Mouse (Mus musculus) brain, adult 2 months (tissue): ENCODE data around the gene Adgrf5.
A peak's percentile ranks its signal among the peaks of the same experiment; 100 is the strongest.

Experiments
- DNase-seq: peaks from one replicate; pipeline ENCODE4 v3.0.0; 2011; ENCODE audit warnings: low read depth, low spot score

Adgrf5 gene

DNA sequence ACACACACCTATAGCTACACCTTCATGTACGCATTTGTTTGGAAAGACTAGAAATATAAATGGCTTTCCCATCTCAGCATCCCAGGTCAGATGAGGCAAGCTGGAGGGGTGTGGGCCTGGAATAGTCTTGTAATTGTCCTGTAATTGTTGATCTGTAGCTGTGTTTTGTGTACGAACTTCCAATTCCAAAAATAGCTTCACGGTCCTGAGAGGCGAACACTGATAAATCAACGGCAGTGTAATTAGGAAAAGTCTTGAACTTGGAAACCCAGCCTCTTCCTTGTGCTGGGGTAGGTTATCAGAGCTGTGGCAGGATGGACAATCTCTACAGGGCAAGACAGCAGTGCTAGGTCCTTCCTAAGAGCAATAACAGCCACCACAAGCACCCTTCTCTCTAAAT, 18.5 kb downstream of the Adgrf5 start:
- no peak for DNase-seq

DNA sequence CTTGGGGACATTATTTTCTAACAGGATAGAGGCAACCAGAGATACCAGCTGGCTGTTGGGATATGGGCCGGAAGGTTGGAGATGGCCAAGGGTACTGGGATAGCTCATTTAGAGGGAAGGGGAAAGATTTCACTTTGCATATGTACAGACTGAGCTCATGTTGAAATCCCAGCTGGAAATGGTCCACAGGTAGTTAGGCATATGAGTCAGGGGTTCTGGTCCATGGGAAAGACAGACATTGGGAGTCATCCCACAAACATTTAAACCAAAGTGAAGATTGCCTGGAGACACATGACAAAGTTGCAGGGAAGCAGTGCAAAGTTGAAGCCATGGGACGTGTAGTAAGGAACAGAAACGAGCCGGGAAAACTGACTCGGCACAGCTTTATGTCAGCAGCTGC, 26.1 kb downstream of the Adgrf5 start:
- no peak for DNase-seq

DNA sequence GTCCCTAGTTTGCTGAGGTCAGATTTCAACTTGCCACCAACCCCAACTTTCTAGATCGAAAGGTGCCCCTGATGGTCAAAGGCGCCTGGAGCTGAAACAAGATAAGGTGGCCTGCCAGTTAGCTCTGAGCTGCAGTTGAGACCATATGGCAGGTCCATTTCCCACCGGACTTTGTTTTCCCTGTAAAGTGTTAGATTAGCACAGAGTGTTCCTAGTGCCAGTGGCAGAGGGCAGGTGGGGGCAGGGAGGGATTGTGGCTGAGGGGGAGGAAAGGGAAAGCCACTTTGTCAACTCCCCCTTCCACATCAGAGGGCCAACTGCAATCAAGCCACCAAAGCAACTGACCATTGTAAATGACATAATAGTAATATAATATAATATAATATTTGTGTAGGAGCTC, 26.9 kb downstream of the Adgrf5 start:
- no peak for DNase-seq

DNA sequence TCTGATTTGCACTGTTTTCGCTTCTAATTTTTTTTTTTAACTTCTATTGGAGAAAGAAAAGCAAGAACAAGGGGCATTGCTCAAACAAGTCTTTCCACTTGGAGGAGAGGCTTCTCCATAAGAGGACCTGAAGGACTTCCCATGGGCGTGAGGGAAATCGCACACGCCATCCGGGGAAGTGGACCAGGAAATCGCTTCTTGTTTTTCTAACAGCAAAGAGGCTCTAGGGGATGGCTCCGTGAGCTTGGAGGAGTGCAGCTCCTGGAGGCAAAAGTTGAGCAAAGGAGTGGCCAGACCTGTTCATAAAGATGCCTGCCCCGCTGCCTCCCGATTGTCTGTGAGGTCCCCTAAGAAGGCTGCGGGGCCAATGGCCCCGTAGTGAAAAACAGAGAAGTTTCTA, 29.0 kb downstream of the Adgrf5 start:
- no peak for DNase-seq

DNA sequence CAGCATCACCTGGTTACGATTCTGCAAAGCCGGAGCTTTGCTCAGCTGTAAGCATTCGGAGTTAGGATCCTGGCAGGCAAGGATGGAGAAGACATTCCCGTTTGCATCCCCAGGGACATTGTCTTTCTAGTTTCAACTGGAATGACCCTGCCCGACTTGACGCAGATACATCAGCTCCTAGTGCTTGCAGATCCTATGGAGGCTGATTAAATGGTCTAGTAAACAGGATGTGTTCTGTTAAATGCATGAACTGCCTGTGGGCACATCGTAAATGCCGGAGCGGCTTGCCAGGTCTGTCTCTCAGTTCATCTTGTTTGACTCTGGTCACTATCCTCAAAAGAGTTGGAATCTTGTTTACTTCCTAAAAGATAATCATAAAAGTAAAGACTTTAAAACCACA, 31.9 kb downstream of the Adgrf5 start:
- DNase-seq: no peak

DNA sequence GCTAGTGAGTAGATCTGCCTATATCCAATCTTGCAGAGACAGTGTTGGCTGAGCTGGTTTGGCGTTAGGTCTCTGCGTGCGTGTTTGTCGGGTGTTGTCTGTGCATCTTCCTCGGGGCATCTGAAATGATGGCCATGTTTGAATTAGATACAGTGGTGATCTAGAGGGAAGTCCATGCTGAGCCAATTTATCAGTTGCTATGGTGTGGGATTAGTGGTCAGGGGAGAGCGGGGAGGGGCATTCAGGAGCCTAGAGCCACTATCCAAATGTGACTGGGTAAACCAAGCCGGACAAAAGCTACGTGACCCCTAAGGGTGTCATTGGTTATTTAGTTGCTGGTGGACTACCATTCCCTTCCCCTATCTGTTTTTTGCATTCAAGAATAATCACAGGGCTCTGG, 33.4 kb downstream of the Adgrf5 start:
- DNase-seq: no peak

DNA sequence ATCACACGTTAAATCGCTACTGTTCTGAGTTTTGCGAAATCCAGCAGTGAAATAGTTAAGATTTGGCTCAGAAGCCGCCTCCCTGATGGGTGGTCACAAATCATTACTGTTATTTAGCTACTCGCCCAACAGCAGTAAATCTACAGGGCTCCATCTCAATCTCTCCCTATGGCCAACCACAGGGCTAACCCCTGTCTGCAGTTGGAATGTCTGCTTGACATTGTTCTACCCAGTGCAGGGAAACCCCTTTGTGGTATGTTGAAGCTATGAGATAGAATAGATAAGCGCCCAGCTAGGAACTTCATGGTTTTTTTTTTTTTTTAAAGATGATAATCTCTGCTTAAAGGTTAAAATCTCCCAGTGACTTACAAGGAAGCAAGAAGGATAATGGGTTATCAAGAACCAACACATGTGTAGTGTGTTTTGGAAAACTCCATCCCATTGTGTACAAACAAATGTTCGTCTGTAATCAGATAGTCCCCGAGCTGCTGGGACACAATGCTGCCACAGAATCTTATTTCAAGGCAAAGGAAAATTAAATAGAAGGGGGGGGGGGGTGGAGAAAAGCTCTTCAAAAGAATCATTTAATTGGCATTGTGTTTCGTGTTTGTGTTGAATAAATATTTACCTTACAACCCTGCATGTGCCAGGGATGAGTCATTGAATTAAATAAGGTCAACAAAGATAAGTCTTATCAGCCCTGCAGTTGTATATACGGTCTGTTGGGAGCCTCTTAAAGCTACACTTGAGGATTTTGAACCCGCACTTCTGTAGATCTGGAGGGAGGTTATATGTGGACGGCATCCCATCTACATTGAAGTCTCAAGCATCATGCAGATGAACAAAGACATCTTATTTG, 35.4 kb downstream of the Adgrf5 start:
- DNase-seq: no peak

DNA sequence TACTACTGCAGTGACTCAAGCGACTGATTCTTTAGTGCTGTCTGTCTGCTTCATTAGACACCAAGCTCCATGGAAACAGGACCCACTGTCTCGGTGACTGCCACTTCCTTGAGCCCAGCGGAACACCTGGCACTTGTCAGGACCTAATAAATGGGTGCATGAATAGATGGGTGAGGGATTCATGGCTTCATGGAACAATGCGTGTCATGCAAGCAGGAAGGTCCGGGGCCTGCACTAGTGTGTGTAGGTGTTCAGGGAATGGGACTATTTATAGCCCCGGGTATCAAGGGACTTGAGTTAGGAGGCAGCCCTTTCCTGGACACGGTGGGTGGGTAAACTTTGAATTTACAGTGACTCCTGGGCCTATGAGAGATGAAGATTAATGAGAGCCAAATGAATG, 38.4 kb downstream of the Adgrf5 start:
- DNase-seq: peak; percentile 9

DNA sequence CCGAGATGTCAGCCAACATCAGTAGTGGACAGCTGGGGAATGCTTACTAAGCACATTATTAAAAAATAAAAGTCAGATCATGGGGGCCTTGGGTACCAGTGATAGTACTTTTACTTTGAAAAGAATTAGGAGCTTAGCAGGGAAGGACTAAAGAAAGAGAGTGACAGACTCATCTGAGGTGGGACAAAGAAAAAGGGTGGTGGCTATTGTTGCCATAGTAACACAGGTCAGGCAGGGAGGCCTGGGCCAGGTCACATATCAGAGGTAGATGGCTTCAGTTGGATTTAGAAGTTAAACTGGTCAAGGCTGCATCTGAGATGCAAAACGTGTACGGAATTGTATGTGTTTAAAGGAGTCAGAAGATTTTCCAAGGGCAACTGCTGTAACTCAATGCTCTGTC, 38.9 kb downstream of the Adgrf5 start:
- no peak for DNase-seq

DNA sequence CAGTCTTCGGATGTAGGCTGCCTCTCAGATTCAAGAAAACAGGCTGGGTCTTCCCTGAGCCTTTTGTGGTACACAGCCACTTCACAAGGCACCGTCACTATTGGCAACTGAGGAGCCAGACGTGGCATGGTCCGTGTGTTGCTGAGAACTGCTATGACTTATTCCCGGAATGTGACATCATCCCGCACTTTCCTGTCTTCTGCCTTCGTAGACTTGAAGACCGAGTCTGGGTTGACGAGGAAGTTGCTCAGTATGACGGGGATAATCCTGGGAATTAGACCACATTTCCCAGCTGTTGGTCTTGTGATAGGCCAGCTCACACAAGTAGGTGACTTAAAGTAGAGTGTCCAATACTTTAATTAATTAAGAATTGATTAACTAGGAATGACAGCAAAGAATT, 40.2 kb downstream of the Adgrf5 start:
- no peak for DNase-seq

DNA sequence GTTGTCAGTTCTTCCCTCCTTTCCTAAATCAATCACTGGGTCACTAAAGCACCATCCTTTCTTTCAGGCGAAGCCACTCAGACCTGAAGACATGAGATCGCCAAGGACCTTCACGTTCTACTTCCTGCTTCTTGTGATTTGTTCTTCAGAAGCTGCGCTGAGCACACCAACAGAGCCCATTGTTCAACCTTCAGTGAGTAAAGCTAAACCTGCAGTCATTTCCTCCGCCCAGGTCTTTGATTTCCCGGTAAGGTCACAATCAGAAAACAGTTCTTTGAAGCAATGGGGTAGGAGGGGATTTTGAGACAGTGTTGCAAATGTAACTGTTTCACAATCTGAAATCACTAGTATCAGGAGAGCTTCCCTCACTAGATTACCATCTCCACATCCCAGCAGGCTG, 43.6 kb downstream of the Adgrf5 start:
- no peak for DNase-seq

DNA sequence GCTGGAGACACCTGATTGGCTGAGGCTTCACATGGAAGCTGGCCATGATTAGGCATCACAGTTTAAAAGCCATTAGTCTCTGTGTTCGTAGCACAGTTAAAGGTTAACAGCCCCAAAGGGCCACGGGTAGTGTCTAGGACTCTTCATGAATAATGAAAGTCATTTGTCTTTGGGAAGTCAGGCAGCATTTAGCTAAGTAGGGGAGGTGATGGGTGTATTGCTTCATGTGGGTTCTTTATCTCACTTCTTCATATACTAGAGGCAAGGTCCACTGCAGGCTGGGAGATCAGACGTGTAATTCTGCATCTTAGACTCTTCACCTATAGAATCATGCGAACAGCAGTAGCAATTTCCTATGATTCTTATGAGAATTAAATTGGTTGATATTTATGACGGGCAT, 44.2 kb downstream of the Adgrf5 start:
- DNase-seq: no peak

DNA sequence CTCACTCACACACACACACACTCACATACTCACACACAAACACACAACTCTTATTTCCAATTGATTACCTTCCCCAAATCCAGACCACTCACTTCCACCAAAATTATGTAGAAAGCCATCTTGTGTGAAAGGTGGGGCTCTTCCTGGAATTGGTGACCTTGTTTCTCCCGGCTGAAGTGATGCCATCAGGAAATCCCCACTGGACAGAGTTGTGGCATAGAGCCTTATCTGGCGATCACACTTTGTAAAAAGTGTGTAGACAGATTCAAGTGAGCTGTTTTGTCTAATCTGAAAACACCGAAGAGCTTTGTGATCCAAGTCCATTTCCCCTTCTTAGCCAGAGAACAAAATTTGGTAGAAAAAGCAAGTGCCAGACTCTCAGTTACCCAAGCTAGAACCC, 46.1 kb downstream of the Adgrf5 start:
- no peak for DNase-seq

DNA sequence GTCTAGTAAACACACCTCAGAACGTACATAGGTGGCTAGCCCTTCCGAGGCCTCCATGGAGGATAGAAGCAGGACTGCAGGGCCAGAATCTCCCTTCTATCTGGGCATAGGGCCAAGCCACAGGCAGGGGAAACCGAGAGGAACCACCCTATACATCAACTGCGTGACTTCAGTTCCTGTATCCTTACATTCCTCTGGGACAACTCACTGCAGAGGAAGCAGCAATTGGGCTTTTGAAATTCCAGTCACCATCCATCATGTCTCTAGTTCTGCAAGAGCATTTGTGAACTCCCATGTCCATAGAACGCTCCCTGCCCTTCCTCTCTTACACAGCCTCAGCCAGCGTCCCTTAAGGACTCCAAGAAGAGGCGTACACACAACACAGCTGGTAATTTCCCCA, 47.3 kb downstream of the Adgrf5 start:
- DNase-seq: peak; percentile 2

DNA sequence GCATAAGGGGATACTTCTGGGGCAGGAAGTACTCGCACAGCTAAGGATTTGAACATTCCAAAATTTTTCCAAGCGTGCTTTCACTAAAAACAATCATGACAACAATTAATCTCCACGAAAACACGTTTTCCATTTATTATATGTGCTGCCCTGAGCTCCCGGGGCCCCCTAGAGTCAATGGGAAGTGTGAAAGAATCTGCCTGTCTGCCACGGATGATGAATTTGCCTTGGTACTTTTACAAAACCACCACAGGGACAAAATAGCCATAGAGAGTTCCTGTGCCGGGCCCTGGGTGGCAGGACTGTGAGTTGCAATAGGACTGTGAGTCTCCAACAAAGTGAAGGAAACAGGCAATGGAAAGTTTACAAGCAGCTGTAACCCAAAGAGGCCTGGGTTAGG, 52.9 kb downstream of the Adgrf5 start:
- DNase-seq: no peak

DNA sequence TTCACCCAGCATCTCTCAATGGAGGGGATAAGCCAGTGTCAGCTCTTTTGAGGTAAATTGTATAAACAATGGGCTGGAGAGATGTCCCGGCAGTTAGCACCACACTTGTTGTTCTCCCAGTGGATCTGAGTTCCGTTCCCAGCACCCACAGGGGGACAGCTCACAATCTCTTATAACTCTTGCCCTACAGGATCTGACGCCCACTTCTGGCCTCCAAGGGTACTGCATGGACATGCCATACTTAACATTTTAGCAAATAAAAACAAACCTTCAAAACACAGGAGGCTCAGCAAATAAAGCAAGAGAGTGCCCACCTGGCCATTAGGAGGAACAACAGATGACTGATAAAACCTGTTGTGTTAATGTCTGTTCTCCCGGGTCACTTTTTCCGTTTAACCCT, 59.0 kb downstream of the Adgrf5 start:
- DNase-seq: no peak

DNA sequence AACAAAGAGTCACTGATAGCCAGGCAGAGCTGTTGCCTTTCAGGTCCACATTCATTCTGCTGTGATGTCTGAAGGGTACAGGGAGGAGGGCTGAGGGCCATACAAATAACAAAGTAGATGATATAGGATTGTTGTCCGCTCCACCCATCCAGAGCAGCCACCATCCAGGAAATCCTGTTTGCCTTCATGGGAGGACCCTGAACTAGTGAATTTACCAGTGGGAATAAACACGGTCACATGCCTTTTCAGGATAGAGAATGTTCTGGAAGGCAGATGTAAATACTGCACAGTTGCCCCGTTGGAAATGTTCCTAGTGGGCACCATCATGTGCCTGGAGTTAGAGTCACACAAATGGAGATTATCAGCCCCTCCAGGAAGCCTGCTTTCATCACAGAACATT, 60.1 kb downstream of the Adgrf5 start:
- DNase-seq: no peak

DNA sequence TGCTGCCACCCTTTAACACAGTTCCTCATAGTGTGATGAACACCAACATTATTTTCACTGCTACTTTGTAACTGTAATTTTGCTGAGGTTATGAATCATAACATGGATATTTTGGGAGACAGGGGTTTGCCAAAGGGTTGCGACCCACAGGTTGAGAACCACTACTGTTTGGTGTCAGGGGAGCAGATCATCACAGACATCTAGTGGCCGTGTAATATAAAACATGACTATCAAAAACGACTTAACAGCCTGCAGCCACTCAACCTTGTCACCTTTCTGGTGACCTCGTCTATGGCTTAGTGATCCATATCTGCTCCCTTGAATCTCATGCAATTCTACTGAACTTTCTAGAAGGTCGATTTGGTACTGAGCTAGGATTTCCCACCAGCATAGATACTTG, 63.7 kb downstream of the Adgrf5 start:
- DNase-seq: no peak

DNA sequence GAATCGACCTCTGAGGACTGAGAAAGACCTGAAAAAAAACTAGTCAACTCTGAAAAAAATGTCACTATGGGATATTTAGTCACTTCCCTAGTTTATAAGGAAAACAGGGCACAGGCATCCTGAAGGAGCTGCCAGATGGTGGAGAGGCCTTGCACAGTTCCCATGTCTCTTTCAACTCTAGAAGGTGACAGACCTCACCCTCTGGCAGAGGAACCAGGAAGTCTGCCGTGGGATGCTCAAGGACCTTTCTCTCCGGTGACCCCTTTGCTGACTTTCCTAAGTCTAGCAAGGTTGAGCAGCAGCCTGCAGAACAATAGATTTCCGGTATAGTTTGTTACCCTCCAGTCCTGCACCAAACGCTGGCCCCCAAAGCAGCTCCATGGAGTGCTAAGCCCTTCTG, 71.4 kb downstream of the Adgrf5 start:
- DNase-seq: no peak

DNA sequence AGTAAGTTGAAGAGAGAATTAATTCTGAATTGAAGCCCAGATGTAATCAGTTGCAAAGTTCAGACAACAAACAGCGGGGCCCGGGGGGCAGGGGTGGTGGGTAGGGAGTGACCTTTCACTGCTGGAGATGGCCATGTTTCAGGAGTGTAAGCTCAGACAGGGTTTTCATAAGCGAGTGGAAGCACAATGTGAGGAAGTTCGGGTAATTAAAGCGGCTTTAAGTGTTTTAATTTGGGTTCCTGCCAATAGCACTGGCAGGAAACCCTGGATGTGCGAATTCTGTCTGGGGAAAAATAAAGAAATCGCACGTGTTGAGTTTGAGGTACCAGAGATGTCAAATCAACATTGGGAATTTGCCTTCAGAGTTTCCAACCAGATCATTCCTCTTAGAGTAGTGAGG, 74.2 kb downstream of the Adgrf5 start:
- DNase-seq: peak; percentile 16

DNA sequence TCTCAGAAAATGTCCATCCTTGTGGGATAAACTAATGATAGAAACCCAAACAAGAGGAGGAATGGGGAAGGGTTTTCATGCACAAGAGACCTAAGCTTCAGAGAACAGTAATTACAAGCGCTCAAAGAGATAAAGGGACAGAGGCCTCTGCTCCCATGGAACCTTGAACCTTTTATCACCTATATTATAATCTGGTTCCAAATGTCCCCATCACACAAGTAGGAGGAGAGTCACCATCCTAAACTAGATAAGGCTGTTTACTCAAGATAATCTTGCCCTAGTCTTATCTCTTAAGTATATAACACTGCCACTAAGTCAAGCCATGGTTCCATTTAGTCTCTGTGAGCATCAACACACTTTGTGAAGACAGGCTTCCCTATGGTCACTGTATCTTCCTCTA, 91.0 kb downstream of the Adgrf5 start:
- DNase-seq: no peak

DNA sequence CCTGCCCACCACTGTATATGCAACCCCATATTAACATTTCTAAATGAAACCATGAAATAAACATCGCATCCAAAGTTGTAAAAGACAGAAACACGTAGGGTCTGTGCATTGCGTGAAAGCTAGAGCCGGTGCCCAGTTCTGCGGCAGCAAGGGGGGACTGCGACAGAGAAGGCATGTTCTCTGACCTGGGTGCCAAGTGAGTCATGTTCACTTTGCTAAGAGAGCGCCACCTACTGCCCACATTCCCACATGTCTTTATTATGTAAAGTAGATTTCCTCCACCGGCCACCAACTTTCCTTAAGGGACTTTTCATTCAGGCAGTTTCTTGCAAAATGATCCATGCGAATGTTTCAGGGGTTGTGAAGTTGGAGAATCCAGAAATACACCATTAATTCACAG, 98.3 kb downstream of the Adgrf5 start:
- peak; percentile 81 for DNase-seq

DNA sequence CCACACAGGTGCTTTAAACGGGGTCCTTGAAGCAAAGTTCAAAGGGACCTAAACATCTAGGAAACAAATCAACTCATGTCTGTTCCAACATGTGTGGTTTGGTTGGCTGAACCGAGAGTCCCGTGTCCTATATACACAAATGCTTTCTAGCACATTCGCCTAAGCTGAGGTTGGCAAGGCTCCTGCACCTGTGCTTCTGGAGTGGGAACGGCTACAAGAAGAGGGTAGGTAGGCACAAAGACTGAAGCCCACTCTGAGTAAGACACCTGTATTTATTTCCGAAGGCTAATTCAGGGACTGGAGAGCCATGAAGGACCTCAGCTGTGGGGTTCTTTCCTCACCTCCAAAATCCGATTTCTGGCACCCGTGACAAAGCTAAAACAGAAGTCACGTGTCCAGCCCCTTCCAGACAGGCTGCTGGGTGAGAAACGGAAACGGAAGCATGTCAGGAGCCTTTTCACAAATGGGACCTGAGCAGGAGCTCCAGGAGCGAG, 99.5 kb downstream of the Adgrf5 start:
- DNase-seq: no peak
